Comparison of ENCODE assay signal across 21 mouse cellular contexts in the genomic region with DNA sequence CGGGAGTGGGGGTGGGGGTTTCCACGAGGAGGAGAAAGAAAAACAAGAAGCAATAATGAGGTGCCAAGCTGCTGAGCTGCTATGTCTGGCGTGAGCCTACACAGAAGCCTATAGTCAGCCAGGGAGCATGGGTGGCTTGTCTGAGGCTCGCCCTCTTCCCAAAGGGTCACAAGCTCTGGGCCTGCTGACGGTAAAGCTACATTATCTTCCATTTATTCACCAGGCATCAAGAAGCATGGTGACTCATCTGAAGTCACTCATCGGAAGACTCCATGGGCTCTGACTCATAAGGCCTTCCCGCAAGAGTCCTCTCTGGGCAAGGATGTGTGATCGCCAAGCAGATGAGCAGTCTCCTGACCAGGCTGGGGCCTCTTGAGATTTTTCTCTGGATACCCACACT. TPM values are rescaled to one million over a fixed set of nuclear protein-coding genes. Genes with fewer than 3 reads are reported as not detected.
DNase-seq lines count a peak whose midpoint lies in the region; TF ChIP-seq lines count a peak whose summit lies in the region.
"Had no signal": no experiment of that assay in that cellular context is flagged by ENCODE, and none has a peak within 500 bp of the region (broad histone marks: within the 10 kb centered on the region; RNA-seq: fewer than 3 reads in every experiment).

No protein-coding gene starts in this region.

- no peak for TF ChIP-seq CTCF in C2C12 (IDR thresholded peaks at IDR 0.05; ENCODE audit: control insufficient read depth, insufficient read depth, insufficient read length)
- TF ChIP-seq CTCF in layer of hippocampus, adult 2 months (conservative IDR thresholded peaks at IDR 0.05), result no peak

- H3ac ChIP-seq in C2C12 (ENCODE audit: control insufficient read depth, insufficient read length, low read depth), result no peak overlapping the region
- H3ac ChIP-seq in myocyte (ENCODE audit: control insufficient read depth, insufficient read length), result no peak overlapping the region

- H3K36me3 ChIP-seq in C2C12 (ENCODE audit: control insufficient read depth, insufficient read depth) (no peaks in the 10 kb centered on the region), myocyte (ENCODE audit: control insufficient read depth, insufficient read depth) (no peaks in the 10 kb centered on the region)
- H3K36me3 ChIP-seq: embryonic facial prominence, embryonic 15.5 days; kidney, embryonic 15.5 days; limb, embryonic 12.5 days; liver, embryonic 12.5 days; midbrain, embryonic 13.5 days; neural tube, embryonic 13.5 days; stomach, embryonic 15.5 days had no signal

- no peaks in the 10 kb centered on the region for H3K27me3 ChIP-seq in C2C12 (ENCODE audit: control insufficient read depth, insufficient read depth, insufficient read length)
- H3K27me3 ChIP-seq in myocyte (ENCODE audit: control insufficient read depth, insufficient read depth, insufficient read length), result no peaks in the 10 kb centered on the region
- H3K27me3 ChIP-seq: embryonic facial prominence, embryonic 15.5 days; kidney, embryonic 15.5 days; limb, embryonic 12.5 days; liver, embryonic 12.5 days; midbrain, embryonic 13.5 days; neural tube, embryonic 13.5 days; stomach, embryonic 15.5 days had no signal

- TF ChIP-seq POLR2A in myocyte (IDR thresholded peaks at IDR 0.05; ENCODE audit: insufficient read length, low read depth), result no peak

- no peaks in the 10 kb centered on the region for H3K79me3 ChIP-seq in C2C12 (ENCODE audit: low read depth)

- peak; percentile 32 for DNase-seq in adrenal gland, postnatal 14 days
- no peak for DNase-seq in adrenal gland, adult 18-20 months (ENCODE audit: low spot score in 2 of 2)
- peak; percentile 12 for DNase-seq in adipocyte (ENCODE audit: low spot score)
- DNase-seq in cerebellum, adult 11 months, result no peak
- DNase-seq in thymus, postnatal 25 days, result no peak
- no peak for DNase-seq in layer of hippocampus, adult 2 months (ENCODE audit: low spot score in 2 of 2)
- DNase-seq: cerebellum, adult 18-20 months; cerebellum, postnatal 25 days; heart, postnatal 4 days; kidney, postnatal 4 days; lung, embryonic 14.5 days; thymus, adult 2 months had no signal

- H3K4me2 ChIP-seq in myocyte (ENCODE audit: low read depth), result peak overlapping the region; percentile 78
- H3K4me2 ChIP-seq: embryonic facial prominence, embryonic 15.5 days; kidney, embryonic 15.5 days; limb, embryonic 12.5 days; liver, embryonic 12.5 days; lung, embryonic 14.5 days; midbrain, embryonic 13.5 days; neural tube, embryonic 13.5 days; stomach, embryonic 15.5 days had no signal

- H3K27ac ChIP-seq in layer of hippocampus, adult 2 months, result no peak overlapping the region
- H3K27ac ChIP-seq: embryonic facial prominence, embryonic 15.5 days; kidney, embryonic 15.5 days; limb, embryonic 12.5 days; liver, embryonic 12.5 days; midbrain, embryonic 13.5 days; neural tube, embryonic 13.5 days; stomach, embryonic 15.5 days had no signal

- no peaks in the 10 kb centered on the region for H3K79me2 ChIP-seq in C2C12 (ENCODE audit: control insufficient read depth, insufficient read depth)
- no peaks in the 10 kb centered on the region for H3K79me2 ChIP-seq in myocyte (ENCODE audit: control insufficient read depth, insufficient read depth)

- no peak overlapping the region for H3K4me3 ChIP-seq in C2C12 (ENCODE audit: insufficient read depth, poor library complexity, severe bottlenecking)
- no peak overlapping the region for H3K4me3 ChIP-seq in myocyte
- no peak overlapping the region for H3K4me3 ChIP-seq in layer of hippocampus, adult 2 months
- H3K4me3 ChIP-seq: embryonic facial prominence, embryonic 15.5 days; kidney, embryonic 15.5 days; limb, embryonic 12.5 days; liver, embryonic 12.5 days; midbrain, embryonic 13.5 days; neural tube, embryonic 13.5 days; stomach, embryonic 15.5 days had no signal

TF ChIP-seq in C2C12, 6 proteins besides CTCF, POLR2A, EP300 and RAD21:
- TF ChIP-seq USF1 (IDR thresholded peaks at IDR 0.05; ENCODE audit: low read depth), result no peak
- TF ChIP-seq FOSL1 (IDR thresholded peaks at IDR 0.05; ENCODE audit: insufficient read depth, low read length, poor library complexity, severe bottlenecking), result peak; percentile 97
- no peak for TF ChIP-seq CEBPB (IDR thresholded peaks at IDR 0.05; ENCODE audit: low read depth)
- no peak for TF ChIP-seq MYOD1 (IDR thresholded peaks at IDR 0.05; ENCODE audit: control insufficient read depth, insufficient read length, low read depth)
- TF ChIP-seq MYOG (IDR thresholded peaks at IDR 0.05; ENCODE audit: control insufficient read depth, extremely low read depth, insufficient read length), result no peak
- TF ChIP-seq MAX (IDR thresholded peaks at IDR 0.05), result peak; percentile 20
TF ChIP-seq in C2C12: peak in this region for 2.

TF ChIP-seq in myocyte, 11 proteins besides CTCF, POLR2A, EP300 and RAD21:
- TF ChIP-seq TCF3 (IDR thresholded peaks at IDR 0.05; ENCODE audit: insufficient read length, low read depth) (no peak), MYOD1 (IDR thresholded peaks at IDR 0.05; ENCODE audit: control insufficient read depth in 1 of 3, insufficient read length in 2 of 3, low read depth in 2 of 3) (no peak), MAX (IDR thresholded peaks at IDR 0.05; ENCODE audit: low read depth) (peak; percentile 29)
TF ChIP-seq in myocyte: peak in this region for 1.

RNA-seq across cellular contexts. Expression of gene Zbtb38, which starts 29.4 kb away (rescaled TPM):
- total RNA-seq in adrenal gland, postnatal 14 days (2021), result 41.5 and 52.1 TPM in 2 replicates
- 10 to 100 TPM; 60.0 to 97.3 TPM for total RNA-seq in adrenal gland, adult 18-20 months (2021)
- polyA plus RNA-seq in C2C12 (2012; fragmentation: generic; extraction: Trizol) (10.0 TPM), myocyte (2012; fragmentation: generic; extraction: Trizol) (9.1 TPM)
- 10 to 100 TPM; 57.9 to 65.3 TPM for total RNA-seq in layer of hippocampus, adult 2 months (2021)

Comparison
In these comparisons a context has a peak if more than half of its experiments do, and no peak if none do; other contexts are left out.
1. DNase-seq: peak in adrenal gland, postnatal 14 days (single experiment) and adipocyte (single experiment); none in adrenal gland, adult 18-20 months (0 of 2), cerebellum, adult 11 months (single experiment), thymus, postnatal 25 days (single experiment) and layer of hippocampus, adult 2 months (0 of 2).